Mouse (Mus musculus): ENCODE results near the gene Olfr976. TPM values are rescaled to one million over a fixed set of nuclear protein-coding genes. Genes with fewer than 3 reads are reported as not detected.
"Not testable (repeated sequence)": the region's sequence is repeated elsewhere in the genome, so short reads cannot be mapped to it uniquely, and the experiment has no call there.

Gene Olfr976
- total RNA-seq (2014; rRNA removed) (not detected in 2 replicates), polyA plus RNA-seq (2015; fragmentation: Nextera tagmentation; extraction: Ambion mirVana) (not detected in 2 replicates)

GRCm38 (mm10) chr9:39961033-39961432 lies at the start of gene Olfr976:
TSS of gene Olfr976 (minus strand) at chr9:39961133.
- H3K9ac ChIP-seq (replicated peaks; ENCODE audit: low read length, poor library complexity, severe bottlenecking); DNase-seq (ENCODE audit: low spot score); H3K9me3 ChIP-seq (ENCODE audit: low read length); H3K4me1 ChIP-seq (ENCODE audit: insufficient read depth, low read length); ATAC-seq (ENCODE audit: low FRiP score); H3K27me3 ChIP-seq (ENCODE audit: insufficient read depth, low read length); H3K27ac ChIP-seq (ENCODE audit: low read depth, low read length); H3K36me3 ChIP-seq (ENCODE audit: insufficient read depth, low read length); H3K4me3 ChIP-seq (ENCODE audit: low read depth, low read length); H3K4me2 ChIP-seq (ENCODE audit: low read depth, low read length, poor library complexity, severe bottlenecking): not testable (repeated sequence)
- WGBS = 86% methylated on average over 6 of the region's 9 CpGs

- H3K36me3 ChIP-seq (ENCODE audit: insufficient read depth, low read length) = no peaks in the 10 kb centered on the region
- DNase-seq (ENCODE audit: low spot score) = no peak
- no peak for ATAC-seq (ENCODE audit: low FRiP score)
- H3K9me3 ChIP-seq (ENCODE audit: low read length) = no peaks in the 10 kb centered on the region
- H3K4me2 ChIP-seq (ENCODE audit: low read depth, low read length, poor library complexity, severe bottlenecking) = no peak within 1 kb of the TSS
- no peak within 1 kb of the TSS for H3K27ac ChIP-seq (ENCODE audit: low read depth, low read length)
- TF ChIP-seq CTCF (IDR thresholded peaks at IDR 0.05) = no peak
- WGBS = 91% methylated on average over 1 of the region's 1 CpGs
- no peaks in the 10 kb centered on the region for H3K4me1 ChIP-seq (ENCODE audit: insufficient read depth, low read length)
- H3K27me3 ChIP-seq (ENCODE audit: insufficient read depth, low read length) = no peaks in the 10 kb centered on the region
- H3K4me3 ChIP-seq (ENCODE audit: low read depth, low read length) = no peak within 1 kb of the TSS
- no peak within 1 kb of the TSS for H3K9ac ChIP-seq (replicated peaks; ENCODE audit: low read length, poor library complexity, severe bottlenecking)
Measured at GRCm38 (mm10) chr9:40009482-40009881, 48.5 kb upstream of the Olfr976 start, which contains the start of gene Olfr980. TSS of gene Olfr980 (minus strand) at chr9:40009582.

DNA sequence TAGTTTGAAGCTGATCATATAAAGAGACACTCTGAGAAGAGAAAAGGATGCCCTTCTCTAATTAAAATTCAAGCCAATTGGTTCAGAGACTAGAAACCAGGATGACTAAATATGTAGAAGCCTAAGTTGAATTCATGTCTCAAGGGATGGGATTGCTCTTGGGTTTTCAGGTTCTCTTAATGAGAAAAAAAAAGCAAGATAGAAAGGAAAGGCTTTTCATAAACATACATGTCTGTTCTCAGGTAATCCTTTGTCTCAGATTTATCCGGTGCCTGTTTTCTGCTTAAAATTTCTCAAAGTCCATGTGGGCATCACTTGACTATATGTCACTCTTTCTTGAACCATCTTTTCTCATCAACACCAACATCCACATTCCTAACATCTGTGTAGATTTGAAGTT lies 42.4 kb upstream of the Olfr976 start, which contains the start of gene Olfr979:
Gene Olfr979, minus strand, starts transcription at position 101 of the 400 bp plus-strand sequence.
- Histone ChIP-seq H3K27me3 (ENCODE audit: insufficient read depth, low read length) (no peaks in the 10 kb centered on the region), H3K4me2 (ENCODE audit: low read depth, low read length, poor library complexity, severe bottlenecking) (no peak within 1 kb of the TSS), H3K27ac (ENCODE audit: low read depth, low read length) (no peak within 1 kb of the TSS), H3K4me3 (ENCODE audit: low read depth, low read length) (no peak within 1 kb of the TSS), H3K4me1 (ENCODE audit: insufficient read depth, low read length) (no peaks in the 10 kb centered on the region), H3K9ac (replicated peaks; ENCODE audit: low read length, poor library complexity, severe bottlenecking) (no peak within 1 kb of the TSS), H3K9me3 (ENCODE audit: low read length) (no peaks in the 10 kb centered on the region), H3K36me3 (ENCODE audit: insufficient read depth, low read length) (no peaks in the 10 kb centered on the region)
- no peak for TF ChIP-seq CTCF (IDR thresholded peaks at IDR 0.05)
- DNase-seq (ENCODE audit: low spot score) (no peak), ATAC-seq (ENCODE audit: low FRiP score) (no peak)
- WGBS = 95% methylated on average over 1 of the region's 1 CpGs

DNA sequence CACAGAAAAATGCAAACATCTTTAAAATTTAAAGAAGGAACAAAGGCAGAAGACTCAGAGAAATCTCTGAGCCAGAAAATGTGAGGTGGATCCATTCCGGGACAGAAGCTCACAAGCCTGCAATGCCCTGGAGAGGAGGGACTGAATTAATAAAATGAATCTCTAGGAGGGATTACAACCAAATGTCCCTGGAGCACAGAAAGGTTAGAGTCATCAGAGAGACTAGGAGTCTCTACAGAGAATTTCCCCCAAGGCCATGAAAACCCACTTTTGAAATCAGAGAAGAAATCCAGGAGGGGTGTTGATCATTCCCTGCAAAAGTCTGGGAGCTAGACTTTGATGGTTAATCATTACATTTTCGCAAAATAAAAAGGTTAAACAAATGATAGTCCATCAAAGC lies 30.9 kb upstream of the Olfr976 start, which contains the start of gene Olfr978:
Gene Olfr978, plus strand, starts transcription at position 301 of the 400 bp plus-strand sequence.
- Histone ChIP-seq H3K36me3 (ENCODE audit: insufficient read depth, low read length) (no peaks in the 10 kb centered on the region), H3K27me3 (ENCODE audit: insufficient read depth, low read length) (no peaks in the 10 kb centered on the region), H3K9ac (replicated peaks; ENCODE audit: low read length, poor library complexity, severe bottlenecking) (no peak within 1 kb of the TSS), H3K4me1 (ENCODE audit: insufficient read depth, low read length) (no peaks in the 10 kb centered on the region), H3K4me2 (ENCODE audit: low read depth, low read length, poor library complexity, severe bottlenecking) (no peak within 1 kb of the TSS), H3K27ac (ENCODE audit: low read depth, low read length) (no peak within 1 kb of the TSS), H3K9me3 (ENCODE audit: low read length) (no peaks in the 10 kb centered on the region), H3K4me3 (ENCODE audit: low read depth, low read length) (no peak within 1 kb of the TSS)
- ATAC-seq (ENCODE audit: low FRiP score) (no peak), DNase-seq (ENCODE audit: low spot score) (no peak)
- no peak for TF ChIP-seq CTCF (IDR thresholded peaks at IDR 0.05)
- 77% methylated on average over 2 of the region's 2 CpGs for WGBS

DNA sequence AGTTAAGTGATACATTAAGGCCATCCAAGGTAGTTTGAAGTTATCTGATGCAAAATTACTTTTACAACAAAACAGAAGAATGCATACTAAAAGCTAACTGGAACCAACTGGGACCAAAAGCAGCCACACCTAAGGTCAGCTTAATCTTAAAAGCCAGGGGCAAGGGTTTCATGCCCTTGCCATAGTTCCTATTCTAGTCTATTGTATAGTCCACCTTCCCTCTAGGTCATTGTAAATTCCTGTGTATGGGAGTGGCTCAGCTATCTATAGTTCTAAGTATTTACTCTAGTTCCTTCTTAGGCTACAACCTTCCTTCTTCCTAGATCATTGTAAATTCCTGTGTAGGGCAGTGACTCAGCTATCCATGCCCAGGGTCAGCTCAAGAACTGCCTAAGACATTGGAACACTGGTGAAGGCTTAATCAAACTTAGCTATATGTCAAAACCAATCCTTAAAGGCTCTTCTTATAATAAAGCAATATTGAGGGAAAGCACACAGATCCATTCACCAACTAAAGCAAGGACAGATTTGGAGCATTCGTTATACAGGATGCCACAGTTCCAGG lies 15.7 kb upstream of the Olfr976 start:
- not testable (repeated sequence) for H3K4me3 ChIP-seq (ENCODE audit: low read depth, low read length); ATAC-seq (ENCODE audit: low FRiP score); H3K4me1 ChIP-seq (ENCODE audit: insufficient read depth, low read length); DNase-seq (ENCODE audit: low spot score); H3K36me3 ChIP-seq (ENCODE audit: insufficient read depth, low read length); H3K9ac ChIP-seq (replicated peaks; ENCODE audit: low read length, poor library complexity, severe bottlenecking); H3K27me3 ChIP-seq (ENCODE audit: insufficient read depth, low read length); H3K27ac ChIP-seq (ENCODE audit: low read depth, low read length); H3K9me3 ChIP-seq (ENCODE audit: low read length); H3K4me2 ChIP-seq (ENCODE audit: low read depth, low read length, poor library complexity, severe bottlenecking)
- 89% methylated on average over 1 of the region's 1 CpGs for WGBS

GRCm38 (mm10) chr9:39951946-39952345 lies 9.0 kb downstream of the Olfr976 start, which contains the start of gene Olfr975:
TSS of gene Olfr975 (minus strand) at chr9:39952046.
- no peak for DNase-seq (ENCODE audit: low spot score)
- Histone ChIP-seq H3K36me3 (ENCODE audit: insufficient read depth, low read length) (no peaks in the 10 kb centered on the region), H3K9me3 (ENCODE audit: low read length) (no peaks in the 10 kb centered on the region), H3K4me2 (ENCODE audit: low read depth, low read length, poor library complexity, severe bottlenecking) (no peak within 1 kb of the TSS), H3K27me3 (ENCODE audit: insufficient read depth, low read length) (no peaks in the 10 kb centered on the region), H3K4me1 (ENCODE audit: insufficient read depth, low read length) (no peaks in the 10 kb centered on the region), H3K9ac (replicated peaks; ENCODE audit: low read length, poor library complexity, severe bottlenecking) (no peak within 1 kb of the TSS), H3K27ac (ENCODE audit: low read depth, low read length) (no peak within 1 kb of the TSS), H3K4me3 (ENCODE audit: low read depth, low read length) (no peak within 1 kb of the TSS)
- no peak for ATAC-seq (ENCODE audit: low FRiP score)
- no peak for TF ChIP-seq CTCF (IDR thresholded peaks at IDR 0.05)
- 61% methylated on average over 1 of the region's 1 CpGs for WGBS

All from midbrain, postnatal 0 days (tissue).